Mouse (Mus musculus) liver, adult 10 weeks (tissue): ENCODE measurements around the gene Rab3c. TPM values are rescaled to one million over a fixed set of nuclear protein-coding genes. Genes with fewer than 3 reads are reported as not detected.

Source experiments
- polyA plus RNA-seq: library from polyadenylated mRNA; stranded (reverse); fragments of 350-450 nt; fragmentation: Illumina TruSeq; extraction: RNeasy Lipid Tissue Mini Kit (QIAGEN cat#74804); gene quantifications from one replicate; pipeline ENCODE4 v1.2.3, GENCODE M21; 2014; ENCODE audit warnings: low read depth, low replicate concordance

Gene Rab3c
- not detected for polyA plus RNA-seq

GRCm38 (mm10) chr13:110280563-110281144 is at the start of gene Rab3c:
Gene Rab3c (minus strand): TSS chr13:110280996.

Other genes with a start within 250 kb of the Rab3c start
- not detected for gene Gapt, start 76.2 kb upstream of the Rab3c start, polyA plus RNA-seq
- 10.0 TPM for gene Plk2, start 114.0 kb upstream of the Rab3c start, polyA plus RNA-seq